ENCODE assay signal across 16 mouse cellular contexts in the genomic region with DNA sequence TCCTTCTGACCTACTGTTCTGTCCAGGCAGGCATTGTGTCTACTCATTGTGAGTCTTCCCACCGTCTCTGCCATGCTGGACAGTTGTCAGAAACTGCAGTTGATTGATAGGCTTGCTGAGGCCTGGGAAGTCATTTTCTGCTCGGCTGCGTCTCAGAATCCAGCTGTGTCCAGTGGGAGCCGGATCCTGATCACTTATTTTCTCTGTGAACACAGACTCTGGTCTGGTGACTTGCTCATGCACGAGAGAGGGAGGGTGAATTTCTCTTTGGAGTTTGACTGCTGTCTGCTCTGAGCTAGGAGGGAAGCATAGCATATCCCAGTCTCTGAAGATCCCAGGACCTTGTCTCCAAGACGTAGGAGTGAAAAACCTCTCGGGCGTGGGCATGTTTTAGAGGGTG.
DNase-seq lines count a peak whose midpoint lies in the region; ATAC-seq and TF ChIP-seq lines count a peak whose summit lies in the region.
"Had no signal": no experiment of that assay in that cellular context is flagged by ENCODE, and none has a peak within 500 bp of the region (broad histone marks: within the 10 kb centered on the region; RNA-seq: fewer than 3 reads in every experiment).

No protein-coding gene starts in this region.

- ATAC-seq in hindbrain, embryonic 11.5 days (ENCODE audit: low FRiP score) = peak; percentile 53
- no peak for ATAC-seq in hindbrain, embryonic 16.5 days
- 0 out of 2 replicates have a peak, but pooled peaks have one; percentile 31 for ATAC-seq in neural tube, embryonic 14.5 days (ENCODE audit: low read depth)
- ATAC-seq: forebrain, embryonic 14.5 days; inflammation-experienced regulatory T-cells, adult 6 months; liver, embryonic 12.5 days had no signal

- no peak for TF ChIP-seq CTCF in kidney, adult 2 months (conservative IDR thresholded peaks at IDR 0.05; ENCODE audit: insufficient read depth, insufficient read length, low read depth, low read length)

- 45% methylated on average over 8 of the region's 8 CpGs for WGBS in hindbrain, embryonic 11.5 days
- WGBS in hindbrain, embryonic 16.5 days = 38% methylated on average over 8 of the region's 8 CpGs
- 18% methylated on average over 8 of the region's 8 CpGs for WGBS in kidney, adult 2 months
- WGBS in neural tube, embryonic 14.5 days = 38% methylated on average over 8 of the region's 8 CpGs

- H3K4me3 ChIP-seq in hindbrain, embryonic 11.5 days (ENCODE audit: low read depth, low read length) = no peak overlapping the region
- no peak overlapping the region for H3K4me3 ChIP-seq in hindbrain, embryonic 16.5 days (ENCODE audit: low read length)
- H3K4me3 ChIP-seq in kidney, adult 2 months (ENCODE audit: insufficient read depth, low read depth, low read length) = no peak overlapping the region
- H3K4me3 ChIP-seq in neural tube, embryonic 14.5 days (ENCODE audit: low read depth, low read length) = no peak overlapping the region
- H3K4me3 ChIP-seq: heart, adult 2 months; liver, embryonic 12.5 days; megakaryocyte, embryonic 14.5 days had no signal

- no peak for TF ChIP-seq POLR2A in kidney, adult 2 months (IDR thresholded peaks at IDR 0.05; ENCODE audit: low read depth, low read length)

- H3K36me3 ChIP-seq in hindbrain, embryonic 11.5 days (ENCODE audit: control insufficient read depth, insufficient read depth, low read length) = no peaks in the 10 kb centered on the region
- H3K36me3 ChIP-seq in hindbrain, embryonic 16.5 days (ENCODE audit: control insufficient read depth, insufficient read depth, low read length) = no peaks in the 10 kb centered on the region
- H3K36me3 ChIP-seq in kidney, adult 2 months (ENCODE audit: control insufficient read depth, insufficient read depth, low read length) = no peaks in the 10 kb centered on the region
- no peaks in the 10 kb centered on the region for H3K36me3 ChIP-seq in neural tube, embryonic 14.5 days (ENCODE audit: control insufficient read depth, insufficient read depth, low read length)
- H3K36me3 ChIP-seq: liver, embryonic 12.5 days had no signal

- no peak overlapping the region for H3K9ac ChIP-seq in hindbrain, embryonic 11.5 days (ENCODE audit: low read depth, low read length)
- no peak overlapping the region for H3K9ac ChIP-seq in hindbrain, embryonic 16.5 days (ENCODE audit: low read depth, low read length)
- H3K9ac ChIP-seq in neural tube, embryonic 14.5 days (replicated peaks; ENCODE audit: low read depth, low read length) = no peak overlapping the region
- H3K9ac ChIP-seq: liver, embryonic 12.5 days had no signal

- no peak overlapping the region for H3K4me2 ChIP-seq in hindbrain, embryonic 11.5 days (replicated peaks; ENCODE audit: low read depth, low read length)
- H3K4me2 ChIP-seq in hindbrain, embryonic 16.5 days (ENCODE audit: low read length) = no peak overlapping the region
- H3K4me2 ChIP-seq in neural tube, embryonic 14.5 days (ENCODE audit: low read depth, low read length) = no peak overlapping the region
- H3K4me2 ChIP-seq: liver, embryonic 12.5 days had no signal

- no peaks in the 10 kb centered on the region for H3K27me3 ChIP-seq in hindbrain, embryonic 11.5 days (ENCODE audit: control insufficient read depth, insufficient read depth, low read length)
- H3K27me3 ChIP-seq in hindbrain, embryonic 16.5 days (replicated peaks; ENCODE audit: control insufficient read depth, insufficient read depth, low read length) = no peaks in the 10 kb centered on the region
- H3K27me3 ChIP-seq in kidney, adult 2 months (replicated peaks; ENCODE audit: control insufficient read depth, insufficient read depth, low read length) = no peaks in the 10 kb centered on the region
- no peaks in the 10 kb centered on the region for H3K27me3 ChIP-seq in neural tube, embryonic 14.5 days (ENCODE audit: control insufficient read depth, insufficient read depth, low read length)
- H3K27me3 ChIP-seq: liver, embryonic 12.5 days; megakaryocyte, embryonic 14.5 days had no signal

- peak; percentile 41 for DNase-seq in hindbrain, embryonic 11.5 days (ENCODE audit: low spot score)
- DNase-seq in kidney, adult 2 months = peak; percentile 75
- peak; percentile 76 to 81 for DNase-seq in kidney, postnatal 25 days
- no peak for DNase-seq in testis, postnatal 10 days (ENCODE audit: low spot score)
- DNase-seq in layer of hippocampus, adult 9-10 months (ENCODE audit: low spot score) = no peak
- DNase-seq in spleen, adult 18-20 months = no peak
- DNase-seq: cerebellum, adult 11-12 months; heart, adult 2 months; left cerebral cortex, postnatal 4 days; right cerebral cortex, postnatal 14 days had no signal

- H3K9me3 ChIP-seq in hindbrain, embryonic 11.5 days (ENCODE audit: control insufficient read depth, low read length) = no peaks in the 10 kb centered on the region
- H3K9me3 ChIP-seq in hindbrain, embryonic 16.5 days (ENCODE audit: control insufficient read depth, low read length) = no peaks in the 10 kb centered on the region
- H3K9me3 ChIP-seq in neural tube, embryonic 14.5 days (ENCODE audit: control insufficient read depth, low read length) = no peaks in the 10 kb centered on the region
- H3K9me3 ChIP-seq: liver, embryonic 12.5 days; megakaryocyte, embryonic 14.5 days had no signal

- H3K27ac ChIP-seq in hindbrain, embryonic 11.5 days (ENCODE audit: low read depth, low read length) = no peak overlapping the region
- H3K27ac ChIP-seq in hindbrain, embryonic 16.5 days (ENCODE audit: low read depth, low read length) = no peak overlapping the region
- no peak overlapping the region for H3K27ac ChIP-seq in kidney, adult 2 months (ENCODE audit: insufficient read depth, low read depth, low read length)
- H3K27ac ChIP-seq in neural tube, embryonic 14.5 days (ENCODE audit: low read depth, low read length) = no peak overlapping the region
- H3K27ac ChIP-seq: heart, adult 2 months; liver, embryonic 12.5 days had no signal

- H3K4me1 ChIP-seq in hindbrain, embryonic 11.5 days (replicated peaks; ENCODE audit: control insufficient read depth, insufficient read depth, low read length) = peaks cover 7% of the 10 kb centered on the region
- peaks cover 10% of the 10 kb centered on the region for H3K4me1 ChIP-seq in hindbrain, embryonic 16.5 days (ENCODE audit: control insufficient read depth, insufficient read depth, low read depth, low read length)
- H3K4me1 ChIP-seq in kidney, adult 2 months (ENCODE audit: control insufficient read depth, insufficient read depth, low read length) = no peaks in the 10 kb centered on the region; the same call in 1 of the 2 replicates
- 0 out of 2 replicates have a peak, but pooled peaks cover 6% of the 10 kb centered on the region for H3K4me1 ChIP-seq in neural tube, embryonic 14.5 days (ENCODE audit: control insufficient read depth, insufficient read depth, low read length)
- H3K4me1 ChIP-seq: liver, embryonic 12.5 days had no signal

Comparison
In these comparisons a context has a peak if more than half of its experiments do, and no peak if none do; other contexts are left out.
1. DNase-seq: peak in hindbrain, embryonic 11.5 days (single experiment), kidney, adult 2 months (single experiment) and kidney, postnatal 25 days (2 of 2); none in testis, postnatal 10 days (single experiment), layer of hippocampus, adult 9-10 months (single experiment) and spleen, adult 18-20 months (0 of 2).